Mouse (Mus musculus) R1 (cell line): ENCODE data around the gene Syn2.
"Not testable (repeated sequence)": the region's sequence is repeated elsewhere in the genome, so short reads cannot be mapped to it uniquely, and the experiment has no call there.

Experiments used
- DNase-seq: peaks from one replicate; pipeline ENCODE4 v3.0.0-alpha.2; 2018; ENCODE audit warnings: low read depth, low spot score

Syn2 gene

DNA sequence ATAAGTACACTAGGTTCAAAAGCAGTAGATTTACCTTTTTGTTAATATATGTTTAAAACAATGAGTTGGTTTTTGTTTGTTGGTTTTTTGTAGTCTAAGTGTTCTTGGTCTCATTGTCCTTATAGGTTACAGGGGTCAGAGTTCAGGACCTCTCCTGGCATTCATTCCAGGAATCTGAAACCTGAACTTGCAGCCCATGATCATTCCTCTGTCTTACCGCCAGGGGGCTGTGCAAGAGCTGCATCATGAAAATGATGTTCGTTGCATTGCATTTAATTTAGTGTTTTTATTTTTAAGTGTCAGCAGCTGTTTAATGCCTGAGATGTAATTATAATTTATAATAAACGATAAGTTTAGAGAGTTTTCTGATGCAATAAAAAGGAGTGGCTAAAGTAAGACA lies 40.1 kb downstream of the Syn2 start:
- peak; percentile 59 for DNase-seq

DNA sequence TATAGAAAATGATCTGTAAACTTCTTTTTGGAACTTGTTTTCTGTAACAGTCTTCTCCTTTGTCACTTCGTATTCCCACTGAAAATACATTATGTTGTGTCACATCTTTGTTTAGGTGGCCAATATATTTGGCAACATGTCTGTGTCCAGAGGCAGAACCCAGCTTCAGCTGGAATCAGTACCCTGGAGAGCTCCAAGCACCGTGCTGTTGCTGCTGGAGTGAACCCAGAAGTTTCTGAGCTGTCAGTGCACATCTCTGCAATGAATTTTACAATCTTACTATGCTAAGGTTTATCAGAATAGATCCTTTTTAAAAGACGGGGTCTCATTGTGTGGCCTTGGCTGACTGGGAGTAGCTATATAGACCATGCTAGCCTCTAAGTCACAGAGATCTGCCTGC lies 44.1 kb downstream of the Syn2 start:
- DNase-seq, result peak; percentile 42

GRCm38 (mm10) chr6:115181094-115181493 lies 46.4 kb downstream of the Syn2 start:
- no peak for DNase-seq

DNA sequence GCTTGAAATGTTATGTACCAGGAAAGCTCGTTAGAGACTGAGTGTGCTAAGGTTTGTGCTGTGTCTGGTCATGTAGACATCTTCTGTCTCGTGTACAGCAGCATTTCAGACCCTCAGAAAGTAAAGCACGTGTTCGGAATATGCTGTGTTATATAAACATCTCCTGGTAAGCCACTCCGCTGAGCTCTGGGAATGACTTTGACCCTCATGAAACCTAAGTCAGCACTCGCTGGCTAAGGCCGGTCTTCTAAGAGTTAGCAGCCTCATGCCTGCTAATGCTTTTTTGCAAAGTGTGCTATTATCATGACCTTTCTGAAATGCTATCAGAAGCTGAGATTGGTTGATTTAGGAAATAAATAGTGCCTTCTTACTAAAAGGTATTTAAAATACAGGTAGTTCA lies 56.4 kb downstream of the Syn2 start:
- DNase-seq, result no peak

- DNase-seq, result no peak
Observed at GRCm38 (mm10) chr6:115200753-115201152, 66.1 kb downstream of the Syn2 start.

DNA sequence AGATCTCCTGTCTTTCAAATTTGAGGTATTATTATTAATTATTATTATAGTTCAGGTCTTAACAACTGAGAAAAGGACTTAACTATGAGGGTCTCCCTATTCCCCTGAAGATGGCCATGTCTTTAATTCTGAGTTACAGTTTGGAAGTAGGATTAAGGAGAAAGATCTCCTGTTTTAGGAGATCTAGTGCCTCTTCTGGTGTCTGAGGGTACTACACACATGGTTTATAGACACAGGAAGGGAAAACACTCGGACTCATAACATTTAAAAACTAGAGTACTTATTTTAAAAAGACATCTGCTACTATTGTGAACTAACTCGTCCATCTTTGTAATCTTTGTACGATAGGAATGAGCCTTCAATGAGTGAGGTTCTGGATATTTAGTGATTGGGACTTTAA lies 68.3 kb downstream of the Syn2 start:
- peak; percentile 40 for DNase-seq

GRCm38 (mm10) chr6:115210187-115210586 lies 75.5 kb downstream of the Syn2 start:
- DNase-seq, result no peak

DNA sequence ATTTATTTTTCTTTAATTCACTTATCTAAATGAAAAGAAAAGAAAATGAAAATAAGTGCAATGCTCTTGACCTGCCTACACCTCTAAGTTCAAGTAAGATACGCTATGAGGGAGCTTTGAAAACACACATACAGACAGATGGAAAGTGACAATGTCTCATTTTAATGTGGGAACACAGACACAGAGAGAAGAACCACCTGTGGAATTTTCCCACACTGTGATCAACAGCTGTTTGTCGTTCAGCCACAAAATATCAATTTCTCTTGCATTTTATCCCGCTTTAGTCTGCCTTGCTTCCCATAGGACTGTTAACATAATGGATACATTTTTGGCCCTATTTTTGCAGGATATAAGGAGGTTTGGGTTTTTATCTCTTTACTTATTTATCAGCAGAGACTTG lies 76.1 kb downstream of the Syn2 start:
- DNase-seq, result no peak

GRCm38 (mm10) chr6:115212132-115212903 lies 77.6 kb downstream of the Syn2 start:
- DNase-seq, result no peak

DNA sequence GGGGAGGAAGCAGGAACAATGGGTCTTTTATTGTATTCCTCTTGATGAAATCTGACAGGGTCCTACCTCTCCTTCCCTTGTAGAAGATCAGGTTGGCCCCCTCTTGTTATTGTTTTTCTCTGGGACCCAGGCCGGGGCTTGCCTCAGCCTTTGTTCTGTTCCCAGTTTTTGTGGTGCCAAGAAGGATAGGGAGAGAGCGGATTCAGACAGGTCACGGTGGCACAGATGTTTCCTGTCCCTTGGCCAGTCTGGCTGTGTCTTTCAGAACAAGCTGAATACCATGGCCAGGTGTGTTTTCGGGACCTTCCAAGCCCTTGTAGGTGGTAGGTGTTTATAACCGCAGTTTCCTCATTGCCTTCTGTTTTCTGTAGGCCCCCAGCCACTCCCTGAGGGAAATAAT lies 78.4 kb downstream of the Syn2 start:
- DNase-seq, result no peak

GRCm38 (mm10) chr6:115221215-115221641 lies 86.5 kb downstream of the Syn2 start:
- no peak for DNase-seq

GRCm38 (mm10) chr6:115225519-115225918 lies 90.8 kb downstream of the Syn2 start:
- no peak for DNase-seq

GRCm38 (mm10) chr6:115227043-115227442 lies 92.3 kb downstream of the Syn2 start, which contains the start of gene Gm17482:
Gene Gm17482, plus strand, starts transcription at chr6:115227343.
- DNase-seq, result no peak

- DNase-seq, result peak; percentile 62
Observed at GRCm38 (mm10) chr6:115227529-115227928, 92.8 kb downstream of the Syn2 start.

- no peak for DNase-seq
Observed at GRCm38 (mm10) chr6:115230557-115230956, 95.9 kb downstream of the Syn2 start.

- no peak for DNase-seq
Observed at GRCm38 (mm10) chr6:115231836-115232235, 97.1 kb downstream of the Syn2 start.

- no peak for DNase-seq
Observed at GRCm38 (mm10) chr6:115232562-115232961, 97.9 kb downstream of the Syn2 start.

- DNase-seq, result no peak
Observed at GRCm38 (mm10) chr6:115238031-115239027, 103.6 kb downstream of the Syn2 start.

DNA sequence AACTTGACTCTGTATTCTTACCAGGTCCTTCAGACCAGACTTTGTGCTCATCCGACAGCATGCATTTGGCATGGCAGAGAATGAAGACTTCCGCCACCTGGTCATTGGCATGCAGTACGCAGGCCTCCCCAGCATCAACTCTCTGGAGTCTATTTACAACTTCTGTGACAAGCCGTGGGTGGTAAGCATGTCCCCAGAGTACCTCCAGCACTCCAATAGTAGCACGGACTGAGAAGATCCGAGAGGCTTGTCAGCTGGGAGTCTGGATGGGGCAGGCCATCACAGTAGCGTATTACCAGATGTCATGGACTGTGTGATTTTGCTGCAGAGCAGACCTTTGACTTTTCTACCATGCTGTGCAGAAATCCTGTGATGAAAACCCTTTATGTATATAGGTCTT lies 104.6 kb downstream of the Syn2 start:
- DNase-seq, result no peak

DNA sequence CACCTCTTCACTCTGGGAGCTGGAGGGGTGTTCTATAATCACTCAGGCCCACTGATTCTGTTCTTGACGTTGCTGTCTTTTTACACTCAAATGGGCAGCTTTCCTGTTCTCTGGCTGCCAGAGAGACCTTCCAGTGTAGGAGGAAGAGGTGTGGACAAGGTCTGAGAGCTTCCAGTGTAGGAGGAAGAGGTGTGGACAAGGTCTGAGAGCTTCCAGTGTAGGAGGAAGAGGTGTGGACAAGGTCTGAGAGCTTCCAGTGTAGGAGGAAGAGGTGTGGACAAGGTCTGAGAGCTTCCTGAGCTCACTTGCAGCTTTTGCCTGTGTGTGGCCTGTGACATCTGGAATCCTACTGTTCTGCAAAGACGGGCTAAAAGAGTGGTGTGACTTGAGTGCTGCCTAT lies 105.7 kb downstream of the Syn2 start:
- DNase-seq, result not testable (repeated sequence)

GRCm38 (mm10) chr6:115241131-115241699 lies 106.5 kb downstream of the Syn2 start:
- DNase-seq, result no peak

- DNase-seq, result no peak
Observed at GRCm38 (mm10) chr6:115241939-115242338, 107.2 kb downstream of the Syn2 start.
